Mouse (Mus musculus) spleen, postnatal 10 days (tissue): ENCODE results near the gene Mpv17l.
"Not testable (repeated sequence)": the region's sequence is repeated elsewhere in the genome, so short reads cannot be mapped to it uniquely, and the experiment has no call there.

Source experiments
- DNase-seq, 2 experiments: peaks; one replicate each; pipeline ENCODE4 v3.0.0; 2021 to 2022; ENCODE audit warnings: low spot score in 2 of 2

Gene Mpv17l

DNA sequence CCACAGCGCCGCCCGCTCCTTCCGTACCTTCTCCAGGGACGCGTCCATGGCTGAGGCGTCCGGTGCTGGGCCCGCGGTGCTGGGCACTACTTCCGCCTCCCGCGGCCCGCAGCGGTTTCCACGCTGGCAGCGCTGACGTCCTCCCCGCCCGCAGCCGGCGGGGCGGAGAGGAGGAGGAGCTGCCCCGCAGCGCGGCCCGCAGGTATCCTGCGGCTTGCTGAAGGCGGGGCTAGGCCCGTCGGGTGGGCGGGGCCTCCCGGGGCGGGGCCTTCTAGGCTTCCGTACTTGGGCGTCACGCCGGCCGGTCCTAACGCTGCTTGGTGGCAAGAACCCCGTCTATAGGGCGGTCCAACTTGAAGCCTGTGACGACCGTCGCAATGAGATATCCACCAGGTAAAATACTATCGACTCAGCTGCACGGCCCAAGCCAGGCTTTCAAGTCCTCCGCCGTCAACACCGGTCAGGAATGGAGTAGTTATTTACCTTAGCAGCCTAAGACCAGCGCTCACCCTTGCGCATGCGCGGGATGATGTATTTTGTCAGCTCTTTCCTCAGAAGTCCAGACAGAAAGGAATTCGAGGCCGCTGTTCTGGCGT lies at the start of gene Mpv17l, which contains the start of gene Pdxdc1:
Mpv17l (plus strand) TSS at position 274 of the 596 bp plus-strand sequence.
Pdxdc1 (minus strand) TSS at position 244 of the 596 bp plus-strand sequence.
- DNase-seq: peak; percentile 97 to 98

DNA sequence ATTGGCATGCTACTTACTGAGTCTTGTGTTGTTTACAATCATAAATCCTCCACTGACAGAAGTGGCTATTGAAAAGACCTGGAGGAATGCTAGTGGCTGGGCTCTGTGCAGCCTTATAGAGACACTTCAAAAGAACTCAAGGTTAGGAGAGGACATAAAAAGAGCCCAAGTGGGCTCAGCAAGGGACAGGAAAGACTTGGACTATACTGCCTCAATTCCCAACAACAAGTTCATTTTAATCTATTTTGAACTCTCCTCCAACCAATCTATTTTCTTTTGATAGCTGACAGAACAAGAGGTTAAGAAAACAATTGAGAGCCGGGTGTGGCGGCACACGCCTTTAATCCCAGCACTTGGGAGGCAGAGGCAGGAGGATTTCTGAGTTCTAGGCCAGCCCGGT lies 49.1 kb upstream of the Mpv17l start:
- no peak for DNase-seq

- DNase-seq: no peak
These were observed 36.9 kb upstream of the Mpv17l start for GRCm38 (mm10) chr16:13866076-13866475.

- no peak for DNase-seq
These were observed 36.3 kb upstream of the Mpv17l start for GRCm38 (mm10) chr16:13866616-13867015.

- DNase-seq: peak in 1 of 2 experiments; percentile 48
These were observed 35.6 kb upstream of the Mpv17l start for GRCm38 (mm10) chr16:13867406-13867805.

DNA sequence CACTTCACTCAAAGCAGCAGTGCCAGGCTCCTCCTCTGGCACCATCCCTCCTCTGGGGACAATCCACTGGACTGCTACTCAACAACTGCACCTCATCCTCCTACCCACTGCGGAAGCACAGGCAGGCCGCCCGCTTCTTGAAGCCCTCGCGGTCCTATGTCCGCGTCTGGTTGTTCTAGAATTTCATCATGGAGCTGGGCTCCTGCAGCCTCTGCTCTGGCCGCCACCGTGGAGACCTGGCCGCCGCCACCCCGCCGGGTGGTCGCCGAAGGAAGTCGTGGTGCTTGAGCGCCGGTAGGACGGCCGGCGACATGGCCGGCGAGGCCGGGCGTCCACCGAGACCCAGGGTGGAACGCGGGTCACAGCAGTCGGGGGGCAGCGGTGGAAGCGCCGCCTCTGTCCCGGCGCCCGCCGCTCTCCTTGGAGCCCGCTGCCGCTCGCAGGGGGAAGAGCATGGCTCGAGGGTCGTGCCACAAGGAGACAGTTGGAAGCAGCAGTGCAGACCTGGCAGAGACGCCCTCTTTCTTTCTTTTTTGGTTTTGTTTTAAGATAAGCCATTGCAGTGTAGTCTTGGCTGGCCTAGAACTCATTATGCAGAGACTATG lies 34.9 kb upstream of the Mpv17l start:
- DNase-seq: peak; percentile 8 to 16

- DNase-seq: no peak
These were observed 27.5 kb upstream of the Mpv17l start for GRCm38 (mm10) chr16:13875483-13875882.

- DNase-seq: no peak
These were observed 19.7 kb upstream of the Mpv17l start for GRCm38 (mm10) chr16:13883094-13883774.

DNA sequence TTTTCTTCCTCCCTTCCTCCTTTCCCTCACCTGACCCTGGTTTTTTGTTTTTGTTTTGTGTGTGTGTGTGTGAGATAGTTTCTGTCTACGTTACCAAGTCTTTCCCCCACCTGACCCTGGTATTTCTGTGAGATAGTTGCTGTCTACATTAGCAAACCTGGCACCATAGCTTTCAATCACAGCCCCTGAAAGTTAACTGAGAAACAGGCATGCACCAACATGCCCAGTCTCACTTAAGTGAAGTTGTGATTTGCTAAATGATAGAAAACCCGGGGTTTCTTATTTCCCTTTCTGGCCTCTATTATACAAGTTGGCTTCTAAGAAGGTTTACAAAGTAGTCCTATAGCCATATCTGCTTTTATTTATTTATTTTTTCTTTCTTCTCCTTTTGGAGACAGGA lies 12.5 kb upstream of the Mpv17l start:
- DNase-seq: no peak

- no peak for DNase-seq
These were observed 10.1 kb upstream of the Mpv17l start for GRCm38 (mm10) chr16:13892850-13893249.

- DNase-seq: no peak
These were observed 8.9 kb upstream of the Mpv17l start for GRCm38 (mm10) chr16:13894097-13894496.

DNA sequence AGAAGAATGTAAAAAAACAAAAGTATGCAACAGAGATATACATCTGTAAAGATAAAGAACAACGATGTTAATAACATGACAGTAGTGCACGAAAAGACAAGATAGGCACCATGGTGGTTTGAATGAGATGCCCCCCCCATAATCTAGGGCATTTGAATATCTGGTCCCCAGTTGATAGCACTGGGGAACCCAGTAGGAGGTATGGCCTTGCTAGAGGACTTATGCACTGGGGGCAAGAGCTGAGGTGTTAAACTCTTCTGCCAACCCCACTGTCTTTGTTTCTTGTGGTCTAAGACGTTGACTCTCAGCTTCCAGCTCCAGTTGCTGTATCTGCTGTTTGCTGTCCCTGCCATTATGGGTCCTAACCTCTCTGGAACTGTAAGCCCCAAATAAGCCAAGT lies 7.2 kb upstream of the Mpv17l start:
- DNase-seq: no peak

- DNase-seq: no peak
These were observed 6.6 kb upstream of the Mpv17l start for GRCm38 (mm10) chr16:13896357-13896756.

DNA sequence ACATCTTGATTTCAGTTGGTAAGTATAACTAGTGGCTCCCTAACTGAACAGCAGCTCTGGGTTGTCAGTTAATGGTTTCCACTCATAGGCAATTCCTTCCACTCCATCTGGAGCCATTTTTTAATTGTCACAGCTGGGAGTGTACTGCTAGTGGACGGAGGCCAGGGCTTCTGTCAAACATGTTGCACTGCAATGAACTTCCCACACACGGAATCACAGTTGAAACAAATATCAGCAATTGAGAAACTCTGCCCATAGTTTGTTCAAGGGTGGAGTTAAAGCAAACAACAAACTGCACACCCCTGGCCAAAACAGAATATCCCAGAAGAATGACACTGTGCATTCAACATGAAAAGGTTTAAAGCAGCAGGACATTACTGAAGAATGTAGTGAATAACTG lies 4.0 kb upstream of the Mpv17l start:
- DNase-seq: no peak

DNA sequence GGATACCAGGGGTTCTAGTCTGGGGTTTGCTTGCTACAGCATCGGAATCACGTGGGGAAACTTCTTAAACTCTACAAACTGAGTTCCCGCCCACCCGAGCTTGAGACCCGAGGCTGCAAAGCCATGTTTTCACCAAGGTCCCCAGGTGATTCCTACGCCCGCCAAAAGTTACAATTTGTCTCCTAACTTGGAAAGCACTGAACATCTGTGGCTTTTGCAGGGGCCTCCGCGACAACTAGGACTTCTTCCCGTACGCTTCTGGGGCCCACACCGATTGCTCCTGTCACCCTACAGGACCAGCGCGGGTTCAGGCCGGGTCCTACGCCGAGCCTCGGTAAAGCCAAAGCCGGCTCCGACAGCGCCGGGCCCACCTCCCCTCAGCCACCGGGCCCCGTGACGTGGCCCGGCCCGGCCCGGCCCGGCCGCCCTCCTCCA lies 547 bp upstream of the Mpv17l start:
- DNase-seq: no peak

- peak in 1 of 2 experiments; percentile 75 for DNase-seq
These were observed 527 bp downstream of the Mpv17l start for GRCm38 (mm10) chr16:13903488-13903887.

- DNase-seq: no peak
These were observed 4.3 kb downstream of the Mpv17l start for GRCm38 (mm10) chr16:13907297-13907696.

GRCm38 (mm10) chr16:13920093-13920492 lies 17.1 kb downstream of the Mpv17l start:
- DNase-seq: no peak

DNA sequence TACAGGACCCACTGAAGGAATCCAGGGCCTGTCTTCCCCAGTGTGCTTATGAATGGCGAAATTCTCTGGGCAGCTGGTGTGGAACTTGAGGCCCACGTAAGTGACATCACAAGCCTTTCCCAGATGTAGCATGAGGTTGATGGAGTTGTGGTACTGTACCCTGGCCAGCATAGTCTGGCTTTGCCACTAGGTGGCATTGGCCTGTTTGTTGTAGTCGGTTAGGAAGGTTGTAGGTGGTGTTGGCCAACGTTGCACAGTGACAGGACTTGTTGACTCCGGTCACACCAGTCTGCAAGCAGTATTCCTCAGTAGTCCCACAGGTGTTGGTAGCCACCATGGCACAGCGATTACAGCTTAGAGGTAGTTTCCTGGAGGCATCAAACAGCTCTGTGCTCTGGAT lies 18.1 kb downstream of the Mpv17l start:
- DNase-seq: peak in 1 of 2 experiments; percentile 18

DNA sequence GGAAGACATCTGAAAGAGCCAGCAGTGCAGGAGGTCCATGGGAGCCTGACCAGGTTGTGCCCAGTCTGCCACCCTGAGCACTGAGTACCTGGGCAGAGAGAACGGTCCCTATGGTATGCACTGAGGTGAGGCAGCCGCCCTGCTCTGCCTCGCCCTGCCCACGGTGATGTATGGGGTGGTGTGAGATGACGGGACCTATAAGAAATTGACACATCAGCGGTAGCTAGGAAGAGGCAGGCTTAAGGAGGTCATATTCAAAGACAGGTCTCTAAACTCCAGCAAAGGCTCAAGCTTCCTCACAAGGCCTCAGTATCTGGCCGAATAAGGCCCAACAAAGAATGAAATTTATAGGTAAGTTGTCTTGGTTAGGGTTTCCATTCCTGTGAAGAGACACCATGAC lies 18.8 kb downstream of the Mpv17l start:
- no peak for DNase-seq

DNA sequence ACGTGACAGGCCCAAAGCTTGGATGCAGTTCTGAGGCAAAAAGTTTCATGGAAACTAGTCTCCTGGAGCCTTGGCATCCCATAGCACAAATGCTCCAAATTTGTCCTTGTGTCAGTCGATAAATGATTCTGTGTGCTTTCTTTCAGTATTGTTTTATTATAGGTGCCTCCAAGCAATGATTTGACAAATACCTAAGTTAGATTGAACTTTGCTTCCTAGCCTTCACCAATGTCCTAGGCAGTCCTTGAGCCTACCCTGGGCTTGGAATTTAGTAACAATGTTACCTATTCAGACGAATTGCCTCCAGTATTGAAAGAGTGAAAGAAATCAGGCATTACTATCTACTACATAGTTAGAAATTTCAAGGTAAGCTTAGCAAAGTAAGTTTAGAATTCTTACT lies 19.5 kb downstream of the Mpv17l start:
- not testable (repeated sequence) for DNase-seq

- DNase-seq: not testable (repeated sequence)
These were observed 20.0 kb downstream of the Mpv17l start for GRCm38 (mm10) chr16:13922966-13923365.
